Mouse (Mus musculus) embryonic facial prominence, embryonic 11.5 days (tissue): Measurements from ENCODE around the gene St3gal4. TPM values are rescaled to one million over a fixed set of nuclear protein-coding genes. Genes with fewer than 3 reads are reported as not detected.
"Not testable (repeated sequence)": the region's sequence is repeated elsewhere in the genome, so short reads cannot be mapped to it uniquely, and the experiment has no call there.

ENCODE experiments used
- ATAC-seq: fragments of 200-750 bp; cut with Nextera tagmentation; replicated peaks from 2 replicates; pipeline ENCODE4 v1.8.0; 2017; ENCODE audit warnings: low read depth; ENCODE audit not compliant: insufficient number of reproducible peaks, low FRiP score, low TSS enrichment
- DNase-seq: peaks from one replicate; pipeline ENCODE4 v3.0.0-alpha.2; 2015; ENCODE audit warnings: low spot score
- H3K27ac ChIP-seq: fragments of 300-500 bp; sonication (generic); replicated peaks from 2 replicates; pipeline ENCODE4 v1.5.1; 2014; ENCODE audit warnings: mild to moderate bottlenecking, low read depth, low read length, control low read depth
- H3K27me3 ChIP-seq: fragments of 300-500 bp; sonication (generic); 2 replicates; pipeline ENCODE4 v1.6.1; 2014; ENCODE audit warnings: mild to moderate bottlenecking, low read length, moderate library complexity, mixed read lengths; ENCODE audit not compliant: control insufficient read depth, insufficient read depth
- H3K36me3 ChIP-seq: fragments of 300-500 bp; sonication (generic); replicated peaks from 2 replicates; pipeline ENCODE4 v1.6.1; 2014; ENCODE audit warnings: low read depth, mild to moderate bottlenecking, low read length, moderate library complexity, mixed read lengths; ENCODE audit not compliant: control insufficient read depth, insufficient read depth
- H3K4me1 ChIP-seq: fragments of 300-500 bp; sonication (generic); 2 replicates; pipeline ENCODE4 v1.6.1; 2014; ENCODE audit warnings: low read length, mixed read lengths; ENCODE audit not compliant: control insufficient read depth, insufficient read depth
- H3K4me2 ChIP-seq: fragments of 300-500 bp; sonication (generic); 2 replicates; pipeline ENCODE4 v1.6.1; 2014; ENCODE audit warnings: low read depth, mild to moderate bottlenecking, control low read depth, low read length, moderate library complexity
- H3K4me3 ChIP-seq: fragments of 300-500 bp; sonication (generic); 2 replicates; pipeline ENCODE4 v1.5.1; 2014; ENCODE audit warnings: low read depth, low read length, control low read depth
- H3K9ac ChIP-seq: fragments of 300-500 bp; sonication (generic); replicated peaks from 2 replicates; pipeline ENCODE4 v1.6.1; 2014; ENCODE audit warnings: mild to moderate bottlenecking, control low read depth, low read length
- H3K9me3 ChIP-seq: fragments of 300-500 bp; sonication (generic); replicated peaks from 2 replicates; pipeline ENCODE4 v1.6.1; 2016; ENCODE audit warnings: mild to moderate bottlenecking, low read length, inconsistent platforms, mixed read lengths; ENCODE audit not compliant: control insufficient read depth
- WGBS: fragments of 180-500 bp; shearing (Covaris S2); extraction: QIAGEN DNeasy Blood & Tissue Kit; methylation state at CpG from one replicate; pipeline ENCODE4 v1.1.7; 2014; 5-methylcytosine and 5-hydroxymethylcytosine counted together
- polyA plus RNA-seq: library from polyadenylated mRNA; unstranded; fragments of >200 nt; fragmentation: Nextera tagmentation; extraction: Ambion mirVana; gene quantifications from 2 replicates; pipeline ENCODE4 v1.2.1, GENCODE M21; 2014

St3gal4 gene
- polyA plus RNA-seq, 1 experiment from 2014 or later = 24.2 TPM

GRCm38 (mm10) chr9:35158477-35158876, 39.4 kb upstream of the St3gal4 start:
- no peak overlapping the region for H3K4me3 ChIP-seq
- DNase-seq = no peak
- no peaks in the 10 kb centered on the region for H3K4me1 ChIP-seq
- no peak overlapping the region for H3K9ac ChIP-seq
- no peaks in the 10 kb centered on the region for H3K36me3 ChIP-seq
- no peak overlapping the region for H3K27ac ChIP-seq
- H3K9me3 ChIP-seq = no peaks in the 10 kb centered on the region
- ATAC-seq = no peak
- no peak overlapping the region for H3K4me2 ChIP-seq
- 73% methylated on average over 3 of the region's 3 CpGs for WGBS
- no peaks in the 10 kb centered on the region for H3K27me3 ChIP-seq

- no peaks in the 10 kb centered on the region for H3K36me3 ChIP-seq
- no peaks in the 10 kb centered on the region for H3K4me1 ChIP-seq
- DNase-seq (no peak), ATAC-seq (no peak)
- H3K9me3 ChIP-seq = no peaks in the 10 kb centered on the region
- H3K9ac ChIP-seq = no peak overlapping the region
- H3K4me3 ChIP-seq = no peak overlapping the region
- no peaks in the 10 kb centered on the region for H3K27me3 ChIP-seq
- no peak overlapping the region for H3K4me2 ChIP-seq
- 89% methylated on average over 4 of the region's 4 CpGs for WGBS
- H3K27ac ChIP-seq = no peak overlapping the region
Observed at GRCm38 (mm10) chr9:35156862-35157261, 37.8 kb upstream of the St3gal4 start.

- Histone ChIP-seq H3K9me3 (no peaks in the 10 kb centered on the region), H3K36me3 (no peaks in the 10 kb centered on the region), H3K4me2 (no peak overlapping the region), H3K9ac (no peak overlapping the region), H3K27ac (no peak overlapping the region), H3K4me3 (no peak overlapping the region), H3K27me3 (no peaks in the 10 kb centered on the region), H3K4me1 (no peaks in the 10 kb centered on the region)
- no peak for ATAC-seq
- WGBS = 83% methylated on average over 5 of the region's 5 CpGs
- no peak for DNase-seq
Observed at GRCm38 (mm10) chr9:35156002-35156710, 37.1 kb upstream of the St3gal4 start.

GRCm38 (mm10) chr9:35152923-35153322, 33.9 kb upstream of the St3gal4 start:
- Histone ChIP-seq H3K4me1 (no peaks in the 10 kb centered on the region), H3K4me3 (no peak overlapping the region), H3K9ac (no peak overlapping the region), H3K9me3 (no peaks in the 10 kb centered on the region), H3K27ac (no peak overlapping the region), H3K4me2 (no peak overlapping the region), H3K36me3 (no peaks in the 10 kb centered on the region), H3K27me3 (no peaks in the 10 kb centered on the region)
- ATAC-seq = no peak
- 85% methylated on average over 1 of the region's 1 CpGs for WGBS
- DNase-seq = no peak

- H3K9me3 ChIP-seq, ATAC-seq, H3K36me3 ChIP-seq, H3K4me3 ChIP-seq, DNase-seq, H3K9ac ChIP-seq, H3K27me3 ChIP-seq, H3K4me2 ChIP-seq, H3K4me1 ChIP-seq, H3K27ac ChIP-seq: not testable (repeated sequence)
Observed at GRCm38 (mm10) chr9:35148822-35149221, 29.8 kb upstream of the St3gal4 start.

- WGBS = 90% methylated on average over 14 of the region's 14 CpGs
- not testable (repeated sequence) for H3K4me2 ChIP-seq, H3K36me3 ChIP-seq, H3K4me3 ChIP-seq, H3K4me1 ChIP-seq, H3K27ac ChIP-seq, DNase-seq, ATAC-seq, H3K9ac ChIP-seq, H3K27me3 ChIP-seq, H3K9me3 ChIP-seq
Observed at GRCm38 (mm10) chr9:35147261-35147660, 28.2 kb upstream of the St3gal4 start.

GRCm38 (mm10) chr9:35145829-35146228, 26.8 kb upstream of the St3gal4 start:
- WGBS = 83% methylated on average over 1 of the region's 1 CpGs
- no peak overlapping the region for H3K4me3 ChIP-seq

GRCm38 (mm10) chr9:35145118-35145517, 26.1 kb upstream of the St3gal4 start:
- WGBS = 83% methylated on average over 9 of the region's 9 CpGs
- ATAC-seq = no peak

More at GRCm38 (mm10) chr9:35145829-35146228, 26.8 kb upstream of the St3gal4 start:
- H3K27ac ChIP-seq = no peak overlapping the region
- no peak for DNase-seq
- H3K4me2 ChIP-seq = no peak overlapping the region
- no peaks in the 10 kb centered on the region for H3K36me3 ChIP-seq
- no peaks in the 10 kb centered on the region for H3K27me3 ChIP-seq
- ATAC-seq = no peak
- no peak overlapping the region for H3K9ac ChIP-seq
- no peaks in the 10 kb centered on the region for H3K4me1 ChIP-seq
- no peaks in the 10 kb centered on the region for H3K9me3 ChIP-seq

More at GRCm38 (mm10) chr9:35145118-35145517, 26.1 kb upstream of the St3gal4 start:
- Histone ChIP-seq H3K27me3 (no peaks in the 10 kb centered on the region), H3K4me2 (no peak overlapping the region), H3K4me1 (no peaks in the 10 kb centered on the region), H3K9me3 (no peaks in the 10 kb centered on the region), H3K27ac (no peak overlapping the region), H3K9ac (no peak overlapping the region), H3K36me3 (no peaks in the 10 kb centered on the region), H3K4me3 (no peak overlapping the region)
- DNase-seq = no peak
